Mouse (Mus musculus): ENCODE results near the gene Sh3rf1.

The Sh3rf1 gene

DNA sequence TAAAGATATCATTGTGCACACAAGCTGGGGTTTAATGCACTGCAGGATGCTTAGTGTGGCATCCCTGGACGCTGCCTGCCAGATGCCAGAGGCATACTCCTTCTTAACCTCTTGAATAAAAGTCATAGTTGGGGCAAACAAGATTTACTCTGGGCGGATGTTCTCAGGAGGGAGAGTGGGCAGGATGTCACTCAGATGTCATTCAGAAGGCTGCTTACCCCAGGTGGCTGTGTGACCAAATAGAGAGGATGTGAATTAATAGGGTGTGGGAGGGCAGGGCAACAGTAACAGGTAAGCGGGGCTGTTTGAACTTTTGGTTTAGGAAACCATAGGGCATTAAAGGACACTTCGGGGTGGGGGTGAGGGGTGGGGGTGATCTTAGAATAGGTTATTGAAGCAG lies 37.7 kb downstream of the Sh3rf1 start:
- no peak for DNase-seq (ENCODE audit: low spot score in 2 of 2)

DNA sequence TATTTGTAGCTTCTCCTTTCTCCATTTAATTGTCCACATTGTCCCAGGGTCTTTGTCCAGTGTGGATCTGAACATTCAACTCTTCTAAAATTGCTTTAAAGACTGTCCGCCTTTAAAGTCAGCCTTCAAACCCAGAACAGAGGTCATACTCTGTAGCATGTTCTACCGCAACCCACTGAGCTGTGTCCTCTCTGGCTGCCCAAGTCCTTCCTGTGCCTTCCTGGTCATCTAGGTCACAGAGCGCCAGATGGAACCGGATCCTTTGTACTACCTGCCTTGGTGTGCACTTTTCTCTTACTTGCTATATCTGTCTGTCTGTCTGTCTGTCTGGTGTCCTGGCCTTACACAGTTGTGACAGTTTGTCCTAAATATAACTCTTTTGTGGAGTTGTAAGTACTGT lies 40.0 kb downstream of the Sh3rf1 start:
- no peak for DNase-seq (ENCODE audit: low spot score in 2 of 2)

DNA sequence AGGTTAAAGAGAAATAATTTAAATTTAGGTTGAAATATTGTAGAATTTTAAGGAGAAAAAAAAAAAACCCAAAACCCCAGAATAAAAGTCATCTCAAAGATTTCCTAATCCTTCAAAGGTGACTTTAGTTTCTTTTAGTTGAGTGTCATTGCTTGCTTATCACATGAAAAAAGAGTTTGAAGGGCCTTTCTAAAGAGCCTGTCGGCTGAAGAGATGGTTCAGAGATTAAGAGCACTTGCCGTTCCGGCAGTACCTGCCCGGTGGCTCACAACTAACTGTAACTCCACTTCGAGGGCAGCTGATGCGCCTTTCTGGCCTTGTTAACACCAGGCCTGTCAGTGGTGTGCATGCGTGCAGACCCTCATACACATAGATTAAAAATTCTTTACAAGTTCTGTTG lies 41.2 kb downstream of the Sh3rf1 start:
- DNase-seq (ENCODE audit: low spot score in 2 of 2): no peak

DNA sequence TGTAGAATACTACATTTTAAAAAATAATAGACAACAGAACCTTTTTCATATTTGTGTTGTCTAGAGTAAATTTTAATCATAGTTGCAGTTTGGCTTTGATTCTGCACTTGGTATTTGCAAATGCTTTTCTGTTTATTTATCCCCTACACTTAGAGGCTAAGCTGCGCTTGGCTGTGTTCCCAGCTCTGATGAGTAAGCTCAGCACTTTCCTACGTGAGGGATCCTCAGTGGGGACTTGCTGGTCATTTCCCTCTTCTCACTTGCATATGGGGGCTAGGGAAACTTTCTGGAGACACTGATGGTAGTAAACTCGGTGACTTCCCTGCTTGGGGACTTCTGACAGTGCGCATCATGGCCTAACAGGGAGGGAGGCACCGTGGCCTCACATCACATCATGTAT lies 41.7 kb downstream of the Sh3rf1 start:
- peak; percentile 33 to 67 for DNase-seq (ENCODE audit: low spot score in 2 of 2)

DNA sequence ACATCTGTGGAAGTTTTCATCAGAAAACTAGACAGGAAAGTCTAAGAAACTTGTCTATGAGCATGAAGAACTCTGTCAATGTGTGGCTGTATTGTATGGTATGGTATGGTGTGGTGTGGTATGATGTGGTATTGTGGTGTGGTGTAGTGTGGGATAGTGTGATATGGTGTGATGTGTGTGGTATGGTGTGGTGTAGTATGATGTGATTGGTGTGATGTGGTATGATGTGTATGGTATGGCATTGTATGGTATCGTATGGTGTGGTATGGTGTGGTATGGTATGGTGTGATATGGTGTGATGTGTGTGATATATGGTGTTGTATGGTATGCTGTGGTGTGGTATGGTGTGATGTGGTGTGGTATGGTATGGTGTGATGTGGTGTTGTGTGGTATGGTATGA lies 43.4 kb downstream of the Sh3rf1 start:
- no peak for DNase-seq (ENCODE audit: low spot score in 2 of 2)

DNA sequence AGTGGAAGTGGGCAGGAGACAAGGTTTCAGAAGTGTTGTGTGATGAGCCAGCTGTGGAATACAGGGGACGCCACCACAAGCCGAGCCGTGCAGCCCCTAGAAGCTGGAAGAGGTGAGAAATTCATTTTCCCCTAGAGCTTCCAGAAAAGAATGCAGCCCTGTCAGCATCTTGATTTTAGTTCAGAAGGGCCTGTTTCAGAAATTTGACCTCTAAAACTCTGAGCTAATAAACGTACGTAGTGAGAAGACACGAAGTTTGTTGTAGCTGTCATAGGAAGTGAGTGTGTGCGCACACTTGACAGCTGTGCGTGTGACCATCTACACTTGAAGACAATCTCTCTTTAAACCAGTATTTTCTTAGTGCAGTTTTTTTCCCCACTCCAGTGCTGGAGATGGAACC lies 44.0 kb downstream of the Sh3rf1 start:
- DNase-seq (ENCODE audit: low spot score in 2 of 2): no peak

DNA sequence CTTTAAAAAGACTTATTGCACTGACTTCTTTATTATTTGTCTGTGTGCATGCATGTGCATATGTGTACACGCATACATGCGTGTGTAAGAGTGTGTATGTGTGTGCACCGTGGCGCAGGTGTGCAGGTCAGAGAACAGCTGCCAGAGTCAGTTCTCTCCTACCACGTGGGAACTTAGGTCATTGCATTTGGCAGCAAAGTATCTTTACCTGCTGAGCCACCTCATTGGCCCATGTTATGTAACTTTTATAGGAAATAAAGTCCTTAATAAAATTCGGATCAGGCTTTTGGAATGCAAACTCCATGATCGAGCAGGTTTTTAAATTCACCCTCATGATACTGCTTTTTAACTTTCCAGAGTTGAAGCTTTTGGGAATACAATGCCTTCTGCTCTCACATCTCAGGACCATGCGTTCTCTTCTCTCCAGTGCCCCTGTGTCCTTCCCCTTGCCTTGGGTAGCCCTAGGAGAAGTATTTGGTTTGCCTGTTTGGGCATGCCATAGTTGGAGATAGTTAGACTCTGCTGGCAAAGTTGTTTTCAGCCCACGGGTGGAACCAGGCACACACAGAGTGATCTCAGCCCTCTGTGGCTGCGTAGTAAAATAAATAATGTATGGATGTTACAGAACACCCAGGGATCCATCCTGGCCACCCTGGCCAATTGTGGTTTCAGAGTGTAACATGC lies 44.7 kb downstream of the Sh3rf1 start:
- DNase-seq (ENCODE audit: low spot score in 2 of 2): no peak

DNA sequence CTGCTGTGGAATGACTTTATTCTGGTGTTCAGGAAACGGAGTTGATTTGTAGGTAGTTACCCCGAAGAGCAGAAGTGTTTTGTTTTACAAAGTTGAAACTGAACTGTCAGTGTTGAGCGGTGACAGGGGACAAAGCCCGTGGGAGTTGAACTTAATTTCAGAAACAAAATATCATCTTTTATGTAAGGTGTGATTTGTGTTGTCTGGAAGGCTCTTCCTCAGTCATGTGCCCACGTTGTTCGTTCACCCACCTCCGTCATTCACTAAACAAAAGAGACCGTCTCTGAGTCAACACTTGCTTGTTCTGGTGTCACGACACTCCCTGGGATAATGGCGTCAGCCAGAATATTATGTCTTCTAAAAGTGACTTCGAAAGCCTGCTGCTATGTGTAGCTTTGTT lies 46.3 kb downstream of the Sh3rf1 start:
- no peak for DNase-seq (ENCODE audit: low spot score in 2 of 2)

DNA sequence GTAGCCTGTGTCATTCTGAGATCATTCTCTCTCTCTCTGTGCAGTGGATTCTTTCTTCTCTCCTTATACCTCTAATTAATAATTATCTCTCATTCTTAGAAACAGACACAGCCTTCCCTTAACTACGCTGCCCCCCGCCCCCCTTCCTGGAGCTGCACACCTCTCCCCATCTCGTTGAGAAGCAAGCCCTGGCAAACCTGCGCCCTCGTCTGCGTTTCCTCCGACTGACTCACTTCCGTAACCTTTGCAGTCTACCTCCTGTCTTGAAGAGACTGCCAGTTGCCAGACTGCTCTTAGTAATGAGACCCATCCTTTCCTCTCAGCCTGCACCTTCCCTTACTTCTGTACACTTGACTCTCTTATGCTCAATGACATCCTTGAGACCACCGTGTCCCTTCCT lies 46.9 kb downstream of the Sh3rf1 start:
- no peak for DNase-seq (ENCODE audit: low spot score in 2 of 2)

DNA sequence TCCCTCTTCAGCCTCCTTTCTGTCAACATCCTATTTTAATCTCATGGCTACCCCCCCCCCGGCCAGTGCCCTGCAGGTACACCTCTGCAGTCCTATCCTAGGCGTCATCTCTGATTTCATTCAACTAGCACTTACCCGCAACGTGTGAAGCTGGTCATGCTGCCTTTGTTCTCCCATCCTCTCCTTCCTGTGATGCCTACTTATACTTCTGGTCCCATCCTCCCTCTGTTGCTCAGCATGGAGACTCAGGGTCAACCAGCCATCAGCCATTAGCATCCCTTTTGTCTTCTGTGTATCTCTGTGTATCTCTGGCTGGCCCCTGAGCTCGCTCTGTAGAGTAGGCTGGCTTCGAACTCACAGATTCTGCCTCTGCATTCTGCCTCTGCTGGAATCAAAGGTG lies 47.3 kb downstream of the Sh3rf1 start:
- no peak for DNase-seq (ENCODE audit: low spot score in 2 of 2)

DNA sequence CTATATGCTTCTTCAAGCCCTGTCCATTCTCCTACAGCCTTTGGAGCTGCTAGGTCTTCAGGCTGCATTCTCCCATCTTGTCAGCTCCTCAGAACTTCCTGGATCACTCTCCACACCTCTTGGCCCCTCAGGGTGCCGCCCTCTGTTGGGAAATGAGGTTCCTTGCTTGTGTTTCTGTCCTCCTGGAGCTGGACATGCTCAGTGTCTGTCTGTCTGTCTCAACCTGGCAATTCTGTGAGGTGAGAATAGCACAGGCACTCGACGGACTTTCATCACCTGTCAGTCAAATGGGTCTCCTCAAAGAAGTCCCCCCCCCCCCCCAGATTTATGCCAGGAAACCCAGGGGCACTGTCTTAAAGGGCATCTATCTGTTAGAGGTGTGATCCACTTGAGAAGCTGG lies 49.2 kb downstream of the Sh3rf1 start:
- no peak for DNase-seq (ENCODE audit: low spot score in 2 of 2)

DNA sequence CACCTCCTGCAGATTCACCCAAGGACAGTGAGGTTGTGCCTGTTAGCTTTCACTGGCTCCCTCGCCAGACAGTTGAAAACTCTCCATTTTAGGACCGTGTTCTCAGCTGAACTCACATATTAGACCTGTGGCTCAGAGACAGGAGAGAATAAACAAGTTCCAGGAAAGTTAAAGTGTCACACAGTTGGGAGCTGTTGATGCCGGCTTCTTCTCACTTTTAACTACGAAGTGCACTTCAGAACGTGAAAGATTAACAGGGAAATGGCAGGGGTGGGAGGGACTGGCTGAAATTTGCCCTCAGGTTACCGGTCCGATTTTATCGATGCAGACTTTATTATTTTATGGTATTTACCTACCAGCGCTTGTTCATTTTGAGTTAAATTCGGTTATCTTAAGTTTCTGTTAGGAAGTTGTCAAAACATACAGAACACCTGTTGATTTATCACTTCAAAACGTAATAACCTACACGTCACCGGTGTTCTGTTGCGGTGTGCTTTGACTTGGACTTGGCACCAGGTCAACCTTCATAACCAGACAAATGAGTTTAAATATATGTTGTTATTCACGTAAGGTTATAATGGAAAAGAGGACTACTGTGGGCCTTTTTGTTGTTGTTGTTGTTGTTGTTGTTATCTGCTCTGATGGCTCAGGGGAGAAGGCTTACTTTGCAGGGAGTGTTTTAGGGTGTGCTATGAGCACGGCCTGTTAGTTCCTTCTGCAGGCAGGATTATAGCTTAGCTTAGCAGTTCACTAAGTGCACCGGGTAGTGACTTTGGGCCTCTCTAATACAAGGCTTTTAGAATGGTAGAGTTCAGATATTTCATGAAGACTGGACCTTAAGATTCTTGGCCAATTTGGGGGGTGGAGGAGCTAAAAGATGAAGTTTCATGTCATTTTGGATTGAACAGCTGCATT lies 49.9 kb downstream of the Sh3rf1 start:
- no peak for DNase-seq (ENCODE audit: low spot score in 2 of 2)

DNA sequence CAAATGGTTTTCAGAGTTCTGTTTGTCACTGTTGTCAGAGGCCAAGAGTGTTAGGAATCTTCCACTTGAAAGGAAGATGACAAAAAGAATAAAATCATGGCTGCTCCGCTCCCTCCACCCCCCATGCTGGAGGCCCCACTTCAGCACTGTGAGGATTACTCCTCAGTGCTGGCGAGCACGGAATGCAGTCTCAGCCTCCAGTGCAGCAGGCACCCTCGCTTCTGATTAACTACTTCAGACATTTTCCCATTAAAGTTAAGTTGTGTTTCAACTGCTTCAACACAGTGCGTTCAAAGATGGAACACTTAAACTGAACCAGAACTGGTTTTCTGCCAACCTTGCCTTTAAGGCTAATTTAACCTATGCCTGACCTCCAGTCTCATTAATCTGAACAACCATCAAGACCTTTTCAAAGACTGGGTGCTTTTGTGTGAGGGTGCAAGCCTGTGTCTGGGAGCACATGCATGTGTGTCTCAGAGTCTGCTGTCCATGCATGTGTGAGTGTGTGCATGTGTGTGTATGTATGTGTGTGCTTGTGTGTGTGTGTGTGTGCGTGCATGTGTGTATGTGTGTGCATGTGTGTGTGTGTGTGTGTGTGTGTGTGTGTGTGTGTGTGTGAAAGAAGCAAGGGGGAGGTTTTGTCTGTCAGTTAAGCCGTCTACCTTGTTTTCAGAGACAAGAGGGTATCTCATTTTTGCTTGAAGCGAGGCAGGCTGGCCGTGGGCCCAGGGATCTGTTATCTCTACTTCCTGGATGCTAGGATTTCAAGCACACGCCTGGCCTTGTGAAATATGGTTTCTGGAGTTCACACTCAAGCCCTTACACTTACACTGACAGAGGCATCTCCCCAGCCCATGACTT lies 51.2 kb downstream of the Sh3rf1 start:
- DNase-seq (ENCODE audit: low spot score in 2 of 2): no peak

DNA sequence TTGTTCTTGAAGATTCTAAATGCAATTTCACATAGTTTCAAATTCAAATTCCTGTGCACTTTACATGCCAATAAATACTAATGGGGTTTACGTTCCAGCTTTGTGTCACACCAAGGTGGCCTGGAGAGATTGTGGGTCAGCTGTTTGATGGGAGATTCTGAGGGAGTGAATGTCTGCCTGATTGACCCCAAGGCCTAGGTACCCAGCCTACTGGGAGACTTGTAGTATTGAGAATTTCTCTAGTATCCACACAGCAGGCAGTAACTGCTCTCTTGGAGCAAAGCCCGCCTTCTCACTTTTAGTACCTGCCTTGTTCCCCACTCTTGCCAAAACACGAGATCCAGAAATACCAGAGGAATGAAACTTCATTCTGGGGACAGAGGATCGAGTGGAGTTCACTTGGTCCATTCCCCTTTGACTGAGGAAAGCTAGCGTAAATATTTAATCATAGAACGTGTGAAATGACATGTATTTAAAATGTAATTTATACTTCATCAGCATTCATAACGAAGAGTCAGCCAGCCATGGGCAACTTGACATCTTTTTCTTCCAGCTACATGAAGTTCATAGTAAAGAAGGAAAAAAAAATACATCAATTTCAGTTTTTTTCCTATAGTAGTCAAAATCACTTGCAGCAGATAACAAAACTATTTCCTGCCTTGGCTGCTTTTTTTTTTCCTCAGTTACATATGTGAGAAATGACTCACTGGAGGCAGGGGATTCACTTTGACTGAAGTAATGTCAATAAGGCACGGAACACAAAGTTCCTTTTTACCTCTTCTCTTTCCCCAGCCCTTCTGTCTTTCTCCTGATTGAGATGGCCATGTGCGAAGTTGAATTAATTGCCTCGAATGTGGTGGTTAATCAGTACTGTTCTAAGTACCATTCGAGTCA lies 52.0 kb downstream of the Sh3rf1 start:
- no peak for DNase-seq (ENCODE audit: low spot score in 2 of 2)

DNA sequence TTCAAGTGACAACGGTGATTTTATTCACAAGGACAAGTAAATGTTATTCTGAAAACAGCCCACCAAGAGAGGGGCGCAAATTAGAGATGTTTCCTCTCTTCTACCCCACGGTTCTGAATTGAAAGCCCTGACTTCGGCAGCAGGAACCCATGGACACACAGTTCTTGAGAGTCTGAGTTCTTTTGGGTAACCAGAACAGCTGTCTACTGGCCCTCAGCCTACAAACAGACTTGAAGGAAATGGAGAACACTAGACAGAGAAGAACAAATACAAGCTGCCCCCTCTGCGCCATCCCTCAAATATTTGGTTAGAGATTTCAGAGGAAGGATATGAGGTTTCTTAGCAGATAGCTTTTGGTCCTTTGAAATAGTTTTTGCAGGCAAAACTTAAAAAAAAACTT lies 52.7 kb downstream of the Sh3rf1 start:
- no peak for DNase-seq (ENCODE audit: low spot score in 2 of 2)

DNA sequence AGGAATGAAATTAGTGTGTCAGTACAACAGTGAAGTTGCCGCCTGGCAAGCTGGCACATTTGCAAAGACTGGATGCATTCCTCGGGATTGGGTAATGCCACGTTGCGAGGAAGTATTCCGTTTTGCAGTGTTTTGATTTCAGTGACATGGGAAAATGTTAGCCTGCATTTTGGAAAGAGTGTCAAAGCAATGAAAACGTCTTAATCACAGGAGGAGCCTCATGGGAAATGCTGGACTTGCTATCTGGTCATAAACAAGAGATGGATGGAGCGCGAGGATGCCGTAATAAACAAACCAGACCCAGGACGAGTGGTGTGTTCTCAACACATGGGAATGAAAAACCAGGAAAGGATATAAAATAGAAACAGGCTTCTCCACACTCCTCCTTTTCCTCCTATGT lies 55.4 kb downstream of the Sh3rf1 start:
- DNase-seq (ENCODE audit: low spot score in 2 of 2): no peak

DNA sequence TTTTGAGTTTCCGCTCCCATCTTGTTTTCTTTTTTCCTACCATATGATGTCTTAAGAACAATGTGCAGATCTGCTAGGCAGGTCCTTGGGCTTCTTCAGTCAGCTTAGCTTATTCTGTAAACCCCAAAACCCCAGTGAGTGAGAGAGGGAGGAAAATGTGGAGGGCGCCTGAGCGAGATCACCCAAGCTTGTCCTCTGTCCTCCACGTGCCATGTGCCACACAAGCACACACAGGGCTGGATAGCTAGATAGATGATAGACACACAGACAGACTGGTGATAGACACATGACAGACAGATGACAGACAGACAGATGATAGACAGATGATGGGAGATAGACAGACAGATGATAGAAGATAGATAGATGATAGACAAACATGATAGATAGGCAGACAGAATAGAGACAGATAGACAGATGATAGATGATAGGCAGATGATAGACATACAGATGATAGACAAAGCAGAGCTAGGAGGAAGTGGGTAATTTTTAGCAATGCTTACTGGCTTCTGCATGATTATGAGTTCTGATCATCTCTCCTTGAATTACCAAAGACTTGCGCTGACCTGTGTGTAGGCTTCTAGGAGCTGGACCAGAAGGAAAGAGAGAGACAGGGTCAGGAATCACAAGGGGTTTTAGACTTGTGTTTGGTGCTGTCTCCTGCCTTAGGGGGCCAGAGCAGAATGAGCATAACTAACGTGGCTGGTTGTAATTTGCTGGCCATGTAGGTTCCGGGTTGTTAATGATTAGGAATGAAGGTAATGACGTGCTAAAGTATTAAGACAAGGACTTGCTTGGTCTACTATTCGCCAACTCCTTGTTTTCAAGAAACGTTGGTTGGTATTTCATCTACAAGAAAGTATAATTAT lies 58.9 kb downstream of the Sh3rf1 start:
- no peak for DNase-seq (ENCODE audit: low spot score in 2 of 2)

DNA sequence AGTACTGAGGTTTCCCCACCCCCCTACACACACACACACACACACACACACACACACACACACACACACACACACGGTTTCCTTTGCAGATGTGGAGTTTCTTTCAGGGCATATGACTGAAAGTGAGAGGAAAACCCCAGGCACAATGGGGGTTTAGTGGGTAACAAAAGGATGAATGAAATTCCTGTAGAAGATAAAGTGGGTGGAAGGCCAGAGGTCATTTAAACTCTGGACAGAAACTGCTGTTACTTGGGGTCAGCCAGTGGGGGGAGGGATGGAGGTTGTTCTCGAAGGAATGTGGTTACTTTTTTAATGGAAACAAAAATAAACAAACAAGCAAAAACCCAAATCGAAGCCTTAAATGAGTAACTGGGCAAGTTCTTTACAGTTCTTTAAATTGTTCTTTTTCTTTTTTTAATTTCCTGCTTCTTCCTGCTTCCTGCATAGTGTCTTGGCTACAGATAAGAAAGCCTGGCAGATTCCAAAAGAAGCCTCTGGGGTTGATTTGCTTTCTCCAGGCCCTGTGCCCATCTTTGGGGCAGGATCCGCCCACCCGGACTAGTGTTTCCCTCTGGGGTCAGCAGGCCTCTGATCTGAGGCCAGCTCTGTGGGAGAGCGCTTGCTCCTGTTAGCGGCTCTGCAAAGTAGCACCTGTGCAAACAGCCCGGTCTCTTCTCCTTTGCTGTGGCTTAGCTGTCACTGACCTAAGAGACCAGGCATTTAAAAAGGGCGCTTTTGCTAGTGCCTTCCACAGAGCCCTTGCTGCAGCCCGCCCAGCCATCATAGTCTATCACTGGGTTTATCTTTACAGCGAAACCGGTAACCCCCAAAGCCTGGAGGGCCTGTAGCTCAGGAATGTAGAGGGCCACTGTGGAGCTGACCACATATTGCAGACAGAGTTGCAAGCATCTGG lies 59.8 kb downstream of the Sh3rf1 start:
- no peak for DNase-seq (ENCODE audit: low spot score in 2 of 2)

DNA sequence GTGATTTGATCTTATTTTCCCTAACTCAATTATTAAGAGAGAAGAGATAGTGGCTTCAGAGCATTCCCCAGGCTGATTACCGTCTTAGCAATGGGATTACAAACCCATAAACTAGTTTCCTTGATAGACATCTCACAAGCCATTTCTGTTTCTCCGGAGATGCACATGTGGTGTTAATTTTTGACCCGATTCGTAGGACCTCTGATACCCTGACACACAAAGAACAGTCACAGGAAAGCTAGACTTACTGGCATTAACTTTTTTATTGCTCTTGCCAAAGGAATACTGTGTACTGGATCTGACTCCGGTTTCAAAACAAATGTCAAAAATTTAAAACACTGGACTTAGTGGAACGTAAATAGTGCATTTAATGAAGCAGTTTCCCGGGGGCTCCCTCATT lies 62.2 kb downstream of the Sh3rf1 start:
- no peak for DNase-seq (ENCODE audit: low spot score in 2 of 2)

All from urinary bladder, adult 18-20 months (tissue).